Mouse (Mus musculus): Measurements from ENCODE around the gene Phf2. TPM values are rescaled to one million over a fixed set of nuclear protein-coding genes. Genes with fewer than 3 reads are reported as not detected.

Gene Phf2
- 11.8 and 12.2 TPM in 2 replicates for polyA plus RNA-seq (2014; fragmentation: Nextera tagmentation; extraction: Ambion mirVana)

- peak within 1 kb of the TSS; percentile 95 for H3K4me3 ChIP-seq (ENCODE audit: low read depth, low read length)
These were observed at the start of gene Phf2 for GRCm38 (mm10) chr13:48870771-48871731. Gene Phf2 (minus strand): TSS chr13:48871119.

GRCm38 (mm10) chr13:48919756-48920415 is 49.0 kb upstream of the Phf2 start:
- H3K27ac ChIP-seq (ENCODE audit: low read depth, low read length): no peak overlapping the region
- no peak overlapping the region for H3K4me3 ChIP-seq (ENCODE audit: low read depth, low read length)
- no peak overlapping the region for H3K4me2 ChIP-seq (ENCODE audit: low read depth)
- DNase-seq (ENCODE audit: low spot score) (no peak), ATAC-seq (ENCODE audit: insufficient read depth, low FRiP score, low TSS enrichment) (no peak)
- peaks cover 9% of the 10 kb centered on the region for H3K36me3 ChIP-seq (ENCODE audit: control insufficient read depth, insufficient read depth, low read length)
- H3K9me3 ChIP-seq (ENCODE audit: control insufficient read depth, low read length): no peaks in the 10 kb centered on the region
- no peak overlapping the region for H3K9ac ChIP-seq (ENCODE audit: low read length)
- H3K4me1 ChIP-seq (ENCODE audit: control insufficient read depth, insufficient read depth, low read length): no peaks in the 10 kb centered on the region
- 90% methylated on average over 7 of the region's 7 CpGs for WGBS
- H3K27me3 ChIP-seq (ENCODE audit: control insufficient read depth, insufficient read depth, low read length): no peaks in the 10 kb centered on the region

More at GRCm38 (mm10) chr13:48870771-48871731, at the start of gene Phf2:
- ATAC-seq (ENCODE audit: insufficient read depth, low FRiP score, low TSS enrichment) (peak; percentile 58), DNase-seq (ENCODE audit: low spot score) (peak; percentile 65)
- peak within 1 kb of the TSS; percentile 99 for H3K9ac ChIP-seq (ENCODE audit: low read length)
- peak within 1 kb of the TSS; percentile 79 for H3K27ac ChIP-seq (ENCODE audit: low read depth, low read length)
- H3K36me3 ChIP-seq (ENCODE audit: control insufficient read depth, insufficient read depth, low read length): no peaks in the 10 kb centered on the region
- H3K9me3 ChIP-seq (ENCODE audit: control insufficient read depth, low read length): no peaks in the 10 kb centered on the region
- peak within 1 kb of the TSS; percentile 86 for H3K4me2 ChIP-seq (ENCODE audit: low read depth)
- no peaks in the 10 kb centered on the region for H3K27me3 ChIP-seq (ENCODE audit: control insufficient read depth, insufficient read depth, low read length)
- H3K4me1 ChIP-seq (ENCODE audit: control insufficient read depth, insufficient read depth, low read length): peaks cover 20% of the 10 kb centered on the region
- WGBS: under 1% methylated on average over 40 of the region's 117 CpGs

- ATAC-seq (ENCODE audit: insufficient read depth, low FRiP score, low TSS enrichment) (no peak), DNase-seq (ENCODE audit: low spot score) (no peak)
- 96% methylated on average over 3 of the region's 3 CpGs for WGBS
- Histone ChIP-seq H3K36me3 (ENCODE audit: control insufficient read depth, insufficient read depth, low read length) (peaks cover 11% of the 10 kb centered on the region), H3K4me2 (ENCODE audit: low read depth) (no peak overlapping the region), H3K4me1 (ENCODE audit: control insufficient read depth, insufficient read depth, low read length) (no peaks in the 10 kb centered on the region), H3K9ac (ENCODE audit: low read length) (no peak overlapping the region), H3K27ac (ENCODE audit: low read depth, low read length) (no peak overlapping the region), H3K4me3 (ENCODE audit: low read depth, low read length) (no peak overlapping the region), H3K27me3 (ENCODE audit: control insufficient read depth, insufficient read depth, low read length) (no peaks in the 10 kb centered on the region), H3K9me3 (ENCODE audit: control insufficient read depth, low read length) (no peaks in the 10 kb centered on the region)
These were observed 46.2 kb upstream of the Phf2 start for GRCm38 (mm10) chr13:48917113-48917599.

- Histone ChIP-seq H3K9me3 (ENCODE audit: control insufficient read depth, low read length) (no peaks in the 10 kb centered on the region), H3K27me3 (ENCODE audit: control insufficient read depth, insufficient read depth, low read length) (no peaks in the 10 kb centered on the region), H3K4me3 (ENCODE audit: low read depth, low read length) (no peak overlapping the region), H3K4me1 (ENCODE audit: control insufficient read depth, insufficient read depth, low read length) (no peaks in the 10 kb centered on the region), H3K27ac (ENCODE audit: low read depth, low read length) (no peak overlapping the region), H3K4me2 (ENCODE audit: low read depth) (no peak overlapping the region), H3K9ac (ENCODE audit: low read length) (no peak overlapping the region), H3K36me3 (ENCODE audit: control insufficient read depth, insufficient read depth, low read length) (peaks cover 5% of the 10 kb centered on the region)
- DNase-seq (ENCODE audit: low spot score) (no peak), ATAC-seq (ENCODE audit: insufficient read depth, low FRiP score, low TSS enrichment) (no peak)
- 87% methylated on average over 1 of the region's 1 CpGs for WGBS
These were observed 42.8 kb upstream of the Phf2 start for GRCm38 (mm10) chr13:48913680-48914079.

GRCm38 (mm10) chr13:48913141-48913540 is 42.2 kb upstream of the Phf2 start:
- peaks cover 7% of the 10 kb centered on the region for H3K36me3 ChIP-seq (ENCODE audit: control insufficient read depth, insufficient read depth, low read length)

GRCm38 (mm10) chr13:48911426-48911825 is 40.5 kb upstream of the Phf2 start:
- DNase-seq (ENCODE audit: low spot score) (no peak), ATAC-seq (ENCODE audit: insufficient read depth, low FRiP score, low TSS enrichment) (no peak)
- Histone ChIP-seq H3K27ac (ENCODE audit: low read depth, low read length) (no peak overlapping the region), H3K9ac (ENCODE audit: low read length) (no peak overlapping the region), H3K4me1 (ENCODE audit: control insufficient read depth, insufficient read depth, low read length) (no peaks in the 10 kb centered on the region), H3K4me3 (ENCODE audit: low read depth, low read length) (no peak overlapping the region), H3K27me3 (ENCODE audit: control insufficient read depth, insufficient read depth, low read length) (no peaks in the 10 kb centered on the region), H3K36me3 (ENCODE audit: control insufficient read depth, insufficient read depth, low read length) (peaks cover 4% of the 10 kb centered on the region), H3K9me3 (ENCODE audit: control insufficient read depth, low read length) (no peaks in the 10 kb centered on the region), H3K4me2 (ENCODE audit: low read depth) (no peak overlapping the region)
- 89% methylated on average over 7 of the region's 7 CpGs for WGBS

More at GRCm38 (mm10) chr13:48913141-48913540, 42.2 kb upstream of the Phf2 start:
- ATAC-seq (ENCODE audit: insufficient read depth, low FRiP score, low TSS enrichment) (no peak), DNase-seq (ENCODE audit: low spot score) (no peak)
- 91% methylated on average over 3 of the region's 3 CpGs for WGBS
- Histone ChIP-seq H3K4me2 (ENCODE audit: low read depth) (no peak overlapping the region), H3K27ac (ENCODE audit: low read depth, low read length) (no peak overlapping the region), H3K4me3 (ENCODE audit: low read depth, low read length) (no peak overlapping the region), H3K4me1 (ENCODE audit: control insufficient read depth, insufficient read depth, low read length) (no peaks in the 10 kb centered on the region), H3K27me3 (ENCODE audit: control insufficient read depth, insufficient read depth, low read length) (no peaks in the 10 kb centered on the region), H3K9me3 (ENCODE audit: control insufficient read depth, low read length) (no peaks in the 10 kb centered on the region), H3K9ac (ENCODE audit: low read length) (no peak overlapping the region)

GRCm38 (mm10) chr13:48905458-48905857 is 34.5 kb upstream of the Phf2 start:
- no peak for DNase-seq (ENCODE audit: low spot score)
- no peak overlapping the region for H3K27ac ChIP-seq (ENCODE audit: low read depth, low read length)
- H3K27me3 ChIP-seq (ENCODE audit: control insufficient read depth, insufficient read depth, low read length): no peaks in the 10 kb centered on the region
- H3K9ac ChIP-seq (ENCODE audit: low read length): no peak overlapping the region
- peaks cover 7% of the 10 kb centered on the region for H3K36me3 ChIP-seq (ENCODE audit: control insufficient read depth, insufficient read depth, low read length)
- H3K9me3 ChIP-seq (ENCODE audit: control insufficient read depth, low read length): no peaks in the 10 kb centered on the region
- no peak for ATAC-seq (ENCODE audit: insufficient read depth, low FRiP score, low TSS enrichment)
- no peak overlapping the region for H3K4me2 ChIP-seq (ENCODE audit: low read depth)
- WGBS: 91% methylated on average over 2 of the region's 2 CpGs
- H3K4me1 ChIP-seq (ENCODE audit: control insufficient read depth, insufficient read depth, low read length): no peaks in the 10 kb centered on the region
- no peak overlapping the region for H3K4me3 ChIP-seq (ENCODE audit: low read depth, low read length)

GRCm38 (mm10) chr13:48895376-48895775 is 24.5 kb upstream of the Phf2 start:
- no peak overlapping the region for H3K9ac ChIP-seq (ENCODE audit: low read length)
- H3K4me3 ChIP-seq (ENCODE audit: low read depth, low read length): no peak overlapping the region
- no peak overlapping the region for H3K27ac ChIP-seq (ENCODE audit: low read depth, low read length)
- DNase-seq (ENCODE audit: low spot score) (no peak), ATAC-seq (ENCODE audit: insufficient read depth, low FRiP score, low TSS enrichment) (no peak)
- H3K27me3 ChIP-seq (ENCODE audit: control insufficient read depth, insufficient read depth, low read length): no peaks in the 10 kb centered on the region
- no peaks in the 10 kb centered on the region; the same call in 1 of the 2 replicates for H3K36me3 ChIP-seq (ENCODE audit: control insufficient read depth, insufficient read depth, low read length)
- no peaks in the 10 kb centered on the region for H3K4me1 ChIP-seq (ENCODE audit: control insufficient read depth, insufficient read depth, low read length)
- 90% methylated on average over 5 of the region's 5 CpGs for WGBS
- no peak overlapping the region for H3K4me2 ChIP-seq (ENCODE audit: low read depth)
- no peaks in the 10 kb centered on the region for H3K9me3 ChIP-seq (ENCODE audit: control insufficient read depth, low read length)

Data from neural tube, embryonic 11.5 days (tissue).